Mouse (Mus musculus) forebrain, embryonic 16.5 days (tissue): ENCODE results near the gene Luc7l. TPM values are rescaled to one million over a fixed set of nuclear protein-coding genes. Genes with fewer than 3 reads are reported as not detected.
A peak's percentile ranks its signal among the peaks of the same experiment; 100 is the strongest.
"Not testable (repeated sequence)": the region's sequence is repeated elsewhere in the genome, so short reads cannot be mapped to it uniquely, and the experiment has no call there.

ENCODE experiments used
- ATAC-seq: fragments of 200-750 bp; cut with Nextera tagmentation; 2 replicates; pipeline ENCODE4 v1.8.0; 2017; ENCODE audit warnings: mild to moderate bottlenecking, moderate library complexity
- H3K27ac ChIP-seq: fragments of 300-500 bp; sonication (generic); 2 replicates; pipeline ENCODE4 v1.5.1; 2014; ENCODE audit warnings: low read length, control low read depth
- H3K27me3 ChIP-seq: fragments of 300-500 bp; sonication (generic); replicated peaks from 2 replicates; pipeline ENCODE4 v1.6.1; 2014; ENCODE audit warnings: low read length; ENCODE audit not compliant: control insufficient read depth, insufficient read depth
- H3K36me3 ChIP-seq: fragments of 300-500 bp; sonication (generic); 2 replicates; pipeline ENCODE4 v1.6.1; 2014; ENCODE audit not compliant: control insufficient read depth, insufficient read depth
- H3K4me1 ChIP-seq: fragments of 300-500 bp; sonication (generic); replicated peaks from 2 replicates; pipeline ENCODE4 v1.6.1; 2014; ENCODE audit warnings: low read length; ENCODE audit not compliant: control insufficient read depth, insufficient read depth
- H3K4me2 ChIP-seq: fragments of 300-500 bp; sonication (generic); 2 replicates; pipeline ENCODE4 v1.6.1; 2014; ENCODE audit warnings: mild to moderate bottlenecking, low read length, control low read depth
- H3K4me3 ChIP-seq: fragments of 300-500 bp; sonication (generic); replicated peaks from 2 replicates; pipeline ENCODE4 v1.5.1; 2014; ENCODE audit warnings: mild to moderate bottlenecking, low read length, control low read depth
- H3K9ac ChIP-seq: fragments of 300-500 bp; sonication (generic); replicated peaks from 2 replicates; pipeline ENCODE4 v1.6.1; 2014; ENCODE audit warnings: low read depth, low read length, control low read depth
- H3K9me3 ChIP-seq: fragments of 300-500 bp; sonication (generic); 2 replicates; pipeline ENCODE4 v1.6.1; 2016; ENCODE audit warnings: low read length; ENCODE audit not compliant: control insufficient read depth
- WGBS: fragments of 180-500 bp; shearing (Covaris S2); extraction: QIAGEN DNeasy Blood & Tissue Kit; methylation state at CpG from one replicate; pipeline ENCODE4 v1.1.7; 2014; 5-methylcytosine and 5-hydroxymethylcytosine counted together
- polyA plus RNA-seq: library from polyadenylated mRNA; unstranded; fragments of >200 nt; fragmentation: Nextera tagmentation; extraction: Ambion mirVana; gene quantifications from 2 replicates; pipeline ENCODE4 v1.2.1, GENCODE M21; 2015

Luc7l gene
- polyA plus RNA-seq, 1 experiment from 2014 or later = 124 TPM

- H3K27ac ChIP-seq = no peak overlapping the region
- no peaks in the 10 kb centered on the region for H3K27me3 ChIP-seq
- no peak overlapping the region for H3K4me3 ChIP-seq
- H3K9ac ChIP-seq = no peak overlapping the region
- no peaks in the 10 kb centered on the region for H3K9me3 ChIP-seq
- ATAC-seq = no peak
- no peaks in the 10 kb centered on the region for H3K4me1 ChIP-seq
- H3K4me2 ChIP-seq = no peak overlapping the region
- WGBS = 87% methylated on average over 3 of the region's 3 CpGs
- peaks cover 18% of the 10 kb centered on the region for H3K36me3 ChIP-seq
These were observed 19.9 kb downstream of the Luc7l start for GRCm38 (mm10) chr17:26272586-26272985.

GRCm38 (mm10) chr17:26275933-26276332 is 23.2 kb downstream of the Luc7l start:
- 88% methylated on average over 13 of the region's 13 CpGs for WGBS
- ATAC-seq = no peak
- peaks cover 33% of the 10 kb centered on the region for H3K36me3 ChIP-seq

GRCm38 (mm10) chr17:26276711-26277110 is 24.0 kb downstream of the Luc7l start:
- Histone ChIP-seq H3K27ac (no peak overlapping the region), H3K9me3 (no peaks in the 10 kb centered on the region), H3K36me3 (peaks cover 38% of the 10 kb centered on the region), H3K4me3 (no peak overlapping the region), H3K9ac (no peak overlapping the region), H3K4me1 (no peaks in the 10 kb centered on the region), H3K4me2 (no peak overlapping the region), H3K27me3 (no peaks in the 10 kb centered on the region)
- ATAC-seq = no peak
- WGBS = 93% methylated on average over 4 of the region's 4 CpGs

More at GRCm38 (mm10) chr17:26275933-26276332, 23.2 kb downstream of the Luc7l start:
- Histone ChIP-seq H3K9ac (no peak overlapping the region), H3K4me1 (no peaks in the 10 kb centered on the region), H3K9me3 (no peaks in the 10 kb centered on the region), H3K4me3 (no peak overlapping the region), H3K27ac (no peak overlapping the region), H3K4me2 (no peak overlapping the region), H3K27me3 (no peaks in the 10 kb centered on the region)

GRCm38 (mm10) chr17:26286199-26286955 is 33.7 kb downstream of the Luc7l start:
- 87% methylated on average over 8 of the region's 8 CpGs for WGBS
- H3K4me1 ChIP-seq = no peaks in the 10 kb centered on the region
- no peak for ATAC-seq
- H3K36me3 ChIP-seq = peaks cover 59% of the 10 kb centered on the region
- H3K9ac ChIP-seq = no peak overlapping the region
- H3K4me3 ChIP-seq = no peak overlapping the region
- no peaks in the 10 kb centered on the region; the same call in 1 of the 2 replicates for H3K9me3 ChIP-seq
- H3K27ac ChIP-seq = no peak overlapping the region
- H3K4me2 ChIP-seq = no peak overlapping the region
- H3K27me3 ChIP-seq = no peaks in the 10 kb centered on the region

GRCm38 (mm10) chr17:26289475-26289874 is 36.8 kb downstream of the Luc7l start:
- no peak for ATAC-seq
- Histone ChIP-seq H3K27ac (no peak overlapping the region), H3K4me3 (no peak overlapping the region), H3K4me1 (no peaks in the 10 kb centered on the region), H3K9ac (no peak overlapping the region), H3K27me3 (no peaks in the 10 kb centered on the region), H3K36me3 (peaks cover 32% of the 10 kb centered on the region), H3K4me2 (no peak overlapping the region), H3K9me3 (peaks cover 6% of the 10 kb centered on the region)
- WGBS = 85% methylated on average over 4 of the region's 4 CpGs

- not testable (repeated sequence) for H3K4me2 ChIP-seq, H3K27ac ChIP-seq, H3K36me3 ChIP-seq, H3K4me1 ChIP-seq, H3K9me3 ChIP-seq, H3K27me3 ChIP-seq, H3K4me3 ChIP-seq, H3K9ac ChIP-seq, ATAC-seq
- WGBS = 92% methylated on average over 4 of the region's 4 CpGs
These were observed 45.6 kb downstream of the Luc7l start for GRCm38 (mm10) chr17:26298318-26298717.

GRCm38 (mm10) chr17:26314291-26314690 is 61.6 kb downstream of the Luc7l start:
- WGBS = 12% methylated on average over 6 of the region's 6 CpGs
- Histone ChIP-seq H3K27me3 (no peaks in the 10 kb centered on the region), H3K4me1 (no peaks in the 10 kb centered on the region), H3K9ac (no peak overlapping the region), H3K36me3 (no peaks in the 10 kb centered on the region), H3K4me3 (no peak overlapping the region), H3K27ac (no peak overlapping the region), H3K4me2 (no peak overlapping the region), H3K9me3 (no peaks in the 10 kb centered on the region)
- peak; percentile 54; the same call in 1 of the 2 replicates for ATAC-seq

- Histone ChIP-seq H3K4me1 (no peaks in the 10 kb centered on the region), H3K9ac (no peak overlapping the region), H3K27ac (no peak overlapping the region), H3K4me2 (no peak overlapping the region), H3K36me3 (no peaks in the 10 kb centered on the region), H3K27me3 (no peaks in the 10 kb centered on the region), H3K4me3 (no peak overlapping the region), H3K9me3 (no peaks in the 10 kb centered on the region; the same call in 1 of the 2 replicates)
- 27% methylated on average over 10 of the region's 10 CpGs for WGBS
- no peak for ATAC-seq
These were observed 62.8 kb downstream of the Luc7l start for GRCm38 (mm10) chr17:26315474-26315873.

- Histone ChIP-seq H3K4me1 (no peaks in the 10 kb centered on the region), H3K4me3 (no peak overlapping the region), H3K9me3 (no peaks in the 10 kb centered on the region; the same call in 1 of the 2 replicates), H3K36me3 (no peaks in the 10 kb centered on the region), H3K27ac (no peak overlapping the region), H3K9ac (no peak overlapping the region), H3K4me2 (no peak overlapping the region), H3K27me3 (no peaks in the 10 kb centered on the region)
- WGBS = 90% methylated on average over 1 of the region's 1 CpGs
- ATAC-seq = no peak
These were observed 65.7 kb downstream of the Luc7l start for GRCm38 (mm10) chr17:26318441-26318840.
